Mouse (Mus musculus): ENCODE data around the gene Ccdc30.

Gene Ccdc30

GRCm38 (mm10) chr4:119415072-119415753 is at the start of gene Ccdc30:
Gene Ccdc30 (minus strand): TSS chr4:119415521.
- DNase-seq (ENCODE audit: low spot score): peak; percentile 74

GRCm38 (mm10) chr4:119463756-119464419 is 48.6 kb upstream of the Ccdc30 start:
- no peak for DNase-seq (ENCODE audit: low spot score)

GRCm38 (mm10) chr4:119462858-119463755 is 47.8 kb upstream of the Ccdc30 start:
- DNase-seq (ENCODE audit: low spot score): peak; percentile 29

- DNase-seq (ENCODE audit: low spot score): no peak
Measured at GRCm38 (mm10) chr4:119462457-119462856, 47.1 kb upstream of the Ccdc30 start.

- no peak for DNase-seq (ENCODE audit: low spot score)
Measured at GRCm38 (mm10) chr4:119460728-119461141, 45.4 kb upstream of the Ccdc30 start.

GRCm38 (mm10) chr4:119460296-119460695 is 45.0 kb upstream of the Ccdc30 start:
- DNase-seq (ENCODE audit: low spot score): no peak

GRCm38 (mm10) chr4:119453533-119453932 is 38.2 kb upstream of the Ccdc30 start:
- no peak for DNase-seq (ENCODE audit: low spot score)

GRCm38 (mm10) chr4:119453128-119453527 is 37.8 kb upstream of the Ccdc30 start:
- no peak for DNase-seq (ENCODE audit: low spot score)

GRCm38 (mm10) chr4:119450436-119450835 is 35.1 kb upstream of the Ccdc30 start:
- no peak for DNase-seq (ENCODE audit: low spot score)

- no peak for DNase-seq (ENCODE audit: low spot score)
Measured at GRCm38 (mm10) chr4:119447786-119448185, 32.5 kb upstream of the Ccdc30 start.

GRCm38 (mm10) chr4:119447261-119447660 is 31.9 kb upstream of the Ccdc30 start:
- DNase-seq (ENCODE audit: low spot score): no peak

- DNase-seq (ENCODE audit: low spot score): no peak
Measured at GRCm38 (mm10) chr4:119442539-119442938, 27.2 kb upstream of the Ccdc30 start.

GRCm38 (mm10) chr4:119441836-119442235 is 26.5 kb upstream of the Ccdc30 start:
- DNase-seq (ENCODE audit: low spot score): no peak

GRCm38 (mm10) chr4:119437936-119438335 is 22.6 kb upstream of the Ccdc30 start:
- no peak for DNase-seq (ENCODE audit: low spot score)

GRCm38 (mm10) chr4:119430678-119431077 is 15.4 kb upstream of the Ccdc30 start:
- DNase-seq (ENCODE audit: low spot score): peak; percentile 42

- no peak for DNase-seq (ENCODE audit: low spot score)
Measured at GRCm38 (mm10) chr4:119427680-119428079, 12.4 kb upstream of the Ccdc30 start.

- no peak for DNase-seq (ENCODE audit: low spot score)
Measured at GRCm38 (mm10) chr4:119425601-119426000, 10.3 kb upstream of the Ccdc30 start.

GRCm38 (mm10) chr4:119425077-119425476 is 9.8 kb upstream of the Ccdc30 start:
- no peak for DNase-seq (ENCODE audit: low spot score)

GRCm38 (mm10) chr4:119422294-119422964 is 7.1 kb upstream of the Ccdc30 start, which contains the start of the genes Ppcs and Zmynd12:
Gene Ppcs (minus strand): TSS chr4:119422420.
Gene Zmynd12 (plus strand): TSS chr4:119422814.
- peak; percentile 84 for DNase-seq (ENCODE audit: low spot score)

- no peak for DNase-seq (ENCODE audit: low spot score)
Measured at GRCm38 (mm10) chr4:119421921-119422293, 6.6 kb upstream of the Ccdc30 start.

- DNase-seq (ENCODE audit: low spot score): no peak
Measured at GRCm38 (mm10) chr4:119421191-119421590, 5.9 kb upstream of the Ccdc30 start.

GRCm38 (mm10) chr4:119417894-119418293 is 2.6 kb upstream of the Ccdc30 start:
- no peak for DNase-seq (ENCODE audit: low spot score)
